28 mouse cellular contexts compared by ENCODE assay signal in genomic region chr4:137379713-137380255, GRCm38 (mm10). TPM values are rescaled to one million over a fixed set of nuclear protein-coding genes. Genes with fewer than 3 reads are reported as not detected.
DNase-seq lines count a peak whose midpoint lies in the region; TF ChIP-seq lines count a peak whose summit lies in the region.
"Had no signal": no experiment of that assay in that cellular context is flagged by ENCODE, and none has a peak within 500 bp of the region (broad histone marks: within the 10 kb centered on the region; RNA-seq: fewer than 3 reads in every experiment).

No protein-coding gene starts in this region.

- DNase-seq in gastrocnemius, adult 2 months: no peak
- no peak for DNase-seq in gastrocnemius, adult 8-10 months (ENCODE audit: low spot score in 2 of 2)
- DNase-seq in ES-CJ7 (ENCODE audit: low read depth, low spot score): peak; percentile 41
- DNase-seq in fat pad, adult 2 months (ENCODE audit: extremely low read depth, low read depth, low spot score): peak; percentile 90
- no peak for DNase-seq in adrenal gland, adult 18-20 months (ENCODE audit: low spot score in 2 of 2)
- no peak for DNase-seq in B cell, adult 2 months
- no peak for DNase-seq in left cerebral cortex, adult 11 months (ENCODE audit: low spot score)
- DNase-seq: adrenal gland, adult 8-10 months; adrenal gland, postnatal 25 days; cerebellum, adult 11-12 months; cerebellum, adult 9-10 months; cerebellum, postnatal 25 days; forebrain, postnatal 0 days; gastrocnemius, postnatal 10 days; gastrocnemius, postnatal 36 days; kidney, adult 18-20 months; kidney, adult 9 months had no signal

- intact Hi-C loops in gastrocnemius, adult 2 months (cut with DNase I): no loop called here

- H3K27ac ChIP-seq in gastrocnemius, adult 2 months: 0 out of 2 replicates have a peak overlapping the region, but pooled peaks have one; percentile 8
- H3K27ac ChIP-seq: embryonic facial prominence, embryonic 12.5 days; embryonic facial prominence, embryonic 15.5 days; forebrain, embryonic 13.5 days; hindbrain, embryonic 12.5 days; hindbrain, embryonic 15.5 days had no signal

- no peaks in the 10 kb centered on the region for H3K9me3 ChIP-seq in E14TG2a.4 (ENCODE audit: low read length)
- H3K9me3 ChIP-seq: embryonic facial prominence, embryonic 12.5 days; embryonic facial prominence, embryonic 15.5 days; forebrain, embryonic 13.5 days; hindbrain, embryonic 12.5 days; hindbrain, embryonic 15.5 days had no signal

- H3K27me3 ChIP-seq in E14TG2a.4 (ENCODE audit: insufficient read depth, low read length): no peaks in the 10 kb centered on the region
- H3K27me3 ChIP-seq: embryonic facial prominence, embryonic 12.5 days; embryonic facial prominence, embryonic 15.5 days; forebrain, embryonic 13.5 days; hindbrain, embryonic 12.5 days; hindbrain, embryonic 15.5 days had no signal

- H3K4me1 ChIP-seq in E14TG2a.4 (replicated peaks; ENCODE audit: low read depth, low read length): peaks cover 24% of the 10 kb centered on the region
- H3K4me1 ChIP-seq: forebrain, embryonic 13.5 days; hindbrain, embryonic 12.5 days had no signal

- peaks cover 6% of the 10 kb centered on the region for H3K36me3 ChIP-seq in E14TG2a.4 (ENCODE audit: insufficient read depth, low read length)
- H3K36me3 ChIP-seq: embryonic facial prominence, embryonic 12.5 days; embryonic facial prominence, embryonic 15.5 days; hindbrain, embryonic 12.5 days; hindbrain, embryonic 15.5 days had no signal

- no peak overlapping the region for H3K4me3 ChIP-seq in gastrocnemius, adult 2 months
- 0 out of 2 replicates have a peak overlapping the region, but pooled peaks have one; percentile 29 for H3K4me3 ChIP-seq in E14TG2a.4 (replicated peaks; ENCODE audit: low read length)
- H3K4me3 ChIP-seq: embryonic facial prominence, embryonic 12.5 days; embryonic facial prominence, embryonic 15.5 days; forebrain, embryonic 13.5 days; hindbrain, embryonic 12.5 days; hindbrain, embryonic 15.5 days had no signal

- TF ChIP-seq CTCF in gastrocnemius, adult 2 months (IDR thresholded peaks at IDR 0.05): no peak
- TF ChIP-seq CTCF in E14TG2a.4 (conservative IDR thresholded peaks at IDR 0.05; ENCODE audit: low read length): no peak

RNA-seq across cellular contexts. Expression of gene Cdc42, which starts 22.3 kb away (rescaled TPM):
- 100 to 1,000 TPM; 169 to 187 TPM for total RNA-seq in gastrocnemius, adult 2 months (2021)
- 100 to 1,000 TPM; 173 to 188 (median 177) TPM for total RNA-seq in gastrocnemius, adult 8-10 months (2022)
- 100 to 1,000 TPM; 386 to 454 TPM for total RNA-seq in adrenal gland, adult 18-20 months (2021)

RNA-seq across cellular contexts. Expression of gene Cela3a, which starts 29.8 kb away (rescaled TPM):
- not detected for total RNA-seq in gastrocnemius, adult 2 months (2021)
- not detected for total RNA-seq in gastrocnemius, adult 8-10 months (2022)
- total RNA-seq in adrenal gland, adult 18-20 months (2021): not detected
- total RNA-seq: adrenal gland, adult 8-10 months; adrenal gland, postnatal 25 days; common myeloid progenitor, adult 5-6 weeks; forebrain, postnatal 0 days; gastrocnemius, postnatal 10 days; gastrocnemius, postnatal 36 days; heart, adult 8-10 months; heart, postnatal 25 days; hematopoietic stem cell, adult 5-6 weeks; MEL had no signal

RNA-seq across cellular contexts. Expression of gene Cela3b, which starts 50.6 kb away (rescaled TPM):
- total RNA-seq in gastrocnemius, adult 2 months (2021): not detected
- total RNA-seq in gastrocnemius, adult 8-10 months (2022): not detected
- not detected for total RNA-seq in adrenal gland, adult 18-20 months (2021)
- total RNA-seq: adrenal gland, postnatal 25 days; common myeloid progenitor, adult 5-6 weeks; forebrain, postnatal 0 days; gastrocnemius, postnatal 10 days; gastrocnemius, postnatal 36 days; heart, adult 8-10 months; heart, postnatal 25 days; hematopoietic stem cell, adult 5-6 weeks; MEL had no signal

Comparison
In these comparisons a context has a peak if more than half of its experiments do, and no peak if none do; other contexts are left out.
1. DNase-seq: peak in ES-CJ7 (single experiment) and fat pad, adult 2 months (single experiment); none in gastrocnemius, adult 2 months (single experiment), gastrocnemius, adult 8-10 months (0 of 2), adrenal gland, adult 18-20 months (0 of 2), B cell, adult 2 months (0 of 2) and left cerebral cortex, adult 11 months (single experiment).